Mouse (Mus musculus) hindbrain, embryonic 12.5 days (tissue): ENCODE measurements around the gene Mex3a. TPM values are rescaled to one million over a fixed set of nuclear protein-coding genes. Genes with fewer than 3 reads are reported as not detected.

Experiments used
- ATAC-seq: fragments of 200-750 bp; cut with Nextera tagmentation; 2 replicates; pipeline ENCODE4 v1.8.0; 2017; ENCODE audit warnings: moderate TSS enrichment; ENCODE audit not compliant: low FRiP score
- H3K27ac ChIP-seq: fragments of 300-500 bp; sonication (generic); 2 replicates; pipeline ENCODE4 v1.5.1; 2016; ENCODE audit warnings: mild to moderate bottlenecking
- H3K27me3 ChIP-seq: fragments of 300-500 bp; sonication (generic); 2 replicates; pipeline ENCODE4 v1.6.1; 2016; ENCODE audit warnings: mild to moderate bottlenecking
- H3K36me3 ChIP-seq: fragments of 300-500 bp; sonication (generic); 2 replicates; pipeline ENCODE4 v1.6.1; 2016; ENCODE audit warnings: mild to moderate bottlenecking
- H3K4me1 ChIP-seq: fragments of 300-500 bp; sonication (generic); 2 replicates; pipeline ENCODE4 v1.6.1; 2016
- H3K4me2 ChIP-seq: fragments of 300-500 bp; sonication (generic); replicated peaks from 2 replicates; pipeline ENCODE4 v1.6.1; 2016; ENCODE audit warnings: mild to moderate bottlenecking
- H3K4me3 ChIP-seq: fragments of 300-500 bp; sonication (generic); 2 replicates; pipeline ENCODE4 v1.5.1; 2016; ENCODE audit warnings: mild to moderate bottlenecking
- H3K9ac ChIP-seq: fragments of 300-500 bp; sonication (generic); 2 replicates; pipeline ENCODE4 v1.6.1; 2016; ENCODE audit warnings: mild to moderate bottlenecking, moderate library complexity
- H3K9me3 ChIP-seq: fragments of 300-500 bp; sonication (generic); replicated peaks from 2 replicates; pipeline ENCODE4 v1.6.1; 2016; ENCODE audit warnings: mild to moderate bottlenecking
- WGBS: fragments of 180-500 bp; shearing (Covaris S2); methylation state at CpG from one replicate; pipeline ENCODE4 v1.1.7; 2016; 5-methylcytosine and 5-hydroxymethylcytosine counted together
- polyA plus RNA-seq: library from polyadenylated mRNA; unstranded; fragments of >200 nt; fragmentation: Nextera tagmentation; extraction: Ambion mirVana; gene quantifications from 2 replicates; pipeline ENCODE4 v1.2.1, GENCODE M21; 2016

Mex3a gene
- polyA plus RNA-seq, 1 experiment from 2014 or later = 44.2 TPM

GRCm38 (mm10) chr3:88500087-88500486 is 32.1 kb upstream of the Mex3a start:
- Histone ChIP-seq H3K4me3 (no peak overlapping the region), H3K9ac (no peak overlapping the region), H3K36me3 (no peaks in the 10 kb centered on the region), H3K4me1 (peaks cover 26% of the 10 kb centered on the region), H3K4me2 (no peak overlapping the region), H3K9me3 (no peaks in the 10 kb centered on the region), H3K27ac (no peak overlapping the region), H3K27me3 (peaks cover 36% of the 10 kb centered on the region)
- WGBS = 74% methylated on average over 7 of the region's 7 CpGs
- ATAC-seq = no peak

- Histone ChIP-seq H3K4me1 (peaks cover 28% of the 10 kb centered on the region), H3K4me3 (no peak overlapping the region), H3K36me3 (no peaks in the 10 kb centered on the region), H3K9ac (no peak overlapping the region), H3K27me3 (peaks cover 36% of the 10 kb centered on the region), H3K4me2 (no peak overlapping the region), H3K27ac (no peak overlapping the region), H3K9me3 (no peaks in the 10 kb centered on the region)
- no peak for ATAC-seq
- WGBS = 46% methylated on average over 4 of the region's 4 CpGs
Measured at GRCm38 (mm10) chr3:88500655-88501365, 31.4 kb upstream of the Mex3a start.

- H3K4me2 ChIP-seq = peak overlapping the region; percentile 99
- 55% methylated on average over 6 of the region's 6 CpGs for WGBS
Measured at GRCm38 (mm10) chr3:88501366-88502030, 30.7 kb upstream of the Mex3a start.

GRCm38 (mm10) chr3:88502031-88502571 is 30.1 kb upstream of the Mex3a start:
- no peak for ATAC-seq
- peak overlapping the region; percentile 78; the same call in 1 of the 2 replicates for H3K9ac ChIP-seq
- WGBS = 16% methylated on average over 11 of the region's 11 CpGs

More at GRCm38 (mm10) chr3:88501366-88502030, 30.7 kb upstream of the Mex3a start:
- H3K4me3 ChIP-seq = peak overlapping the region; percentile 65
- H3K4me1 ChIP-seq = peaks cover 28% of the 10 kb centered on the region
- no peak overlapping the region for H3K9ac ChIP-seq
- ATAC-seq = no peak
- H3K36me3 ChIP-seq = no peaks in the 10 kb centered on the region
- no peak overlapping the region for H3K27ac ChIP-seq
- no peaks in the 10 kb centered on the region for H3K9me3 ChIP-seq
- H3K27me3 ChIP-seq = peaks cover 36% of the 10 kb centered on the region

GRCm38 (mm10) chr3:88502641-88503504 is 29.3 kb upstream of the Mex3a start:
- Histone ChIP-seq H3K27ac (peak overlapping the region; percentile 57), H3K9ac (peak overlapping the region; percentile 78), H3K4me1 (peaks cover 28% of the 10 kb centered on the region), H3K27me3 (peaks cover 36% of the 10 kb centered on the region), H3K9me3 (no peaks in the 10 kb centered on the region), H3K36me3 (no peaks in the 10 kb centered on the region), H3K4me2 (peak overlapping the region; percentile 99), H3K4me3 (peak overlapping the region; percentile 65)
- ATAC-seq = peak; percentile 82
- under 1% methylated on average over 54 of the region's 55 CpGs for WGBS

More at GRCm38 (mm10) chr3:88502031-88502571, 30.1 kb upstream of the Mex3a start:
- peaks cover 28% of the 10 kb centered on the region for H3K4me1 ChIP-seq
- H3K36me3 ChIP-seq = no peaks in the 10 kb centered on the region
- H3K4me2 ChIP-seq = peak overlapping the region; percentile 99
- no peak overlapping the region for H3K27ac ChIP-seq
- peaks cover 36% of the 10 kb centered on the region for H3K27me3 ChIP-seq
- no peaks in the 10 kb centered on the region for H3K9me3 ChIP-seq
- H3K4me3 ChIP-seq = peak overlapping the region; percentile 65

GRCm38 (mm10) chr3:88503505-88503863 is 28.7 kb upstream of the Mex3a start:
- Histone ChIP-seq H3K27me3 (peaks cover 36% of the 10 kb centered on the region), H3K9me3 (no peaks in the 10 kb centered on the region), H3K27ac (peak overlapping the region; percentile 57; the same call in 1 of the 2 replicates), H3K4me3 (peak overlapping the region; percentile 65), H3K4me2 (peak overlapping the region; percentile 99), H3K36me3 (no peaks in the 10 kb centered on the region), H3K4me1 (peaks cover 28% of the 10 kb centered on the region), H3K9ac (no peak overlapping the region; the same call in 1 of the 2 replicates)
- ATAC-seq = 0 out of 2 replicates have a peak, but pooled peaks have one; percentile 7
- 22% methylated on average over 4 of the region's 4 CpGs for WGBS

GRCm38 (mm10) chr3:88503881-88504746 is 28.1 kb upstream of the Mex3a start:
- Histone ChIP-seq H3K9ac (no peak overlapping the region), H3K4me2 (no peak overlapping the region), H3K27ac (0 out of 2 replicates have a peak overlapping the region, but pooled peaks have one; percentile 17), H3K36me3 (no peaks in the 10 kb centered on the region), H3K27me3 (peaks cover 36% of the 10 kb centered on the region), H3K4me3 (no peak overlapping the region), H3K4me1 (peaks cover 28% of the 10 kb centered on the region), H3K9me3 (no peaks in the 10 kb centered on the region)
- no peak for ATAC-seq
- 45% methylated on average over 8 of the region's 8 CpGs for WGBS

GRCm38 (mm10) chr3:88505081-88505480 is 27.1 kb upstream of the Mex3a start:
- Histone ChIP-seq H3K36me3 (no peaks in the 10 kb centered on the region), H3K4me1 (peaks cover 37% of the 10 kb centered on the region), H3K9ac (no peak overlapping the region), H3K4me3 (no peak overlapping the region), H3K9me3 (no peaks in the 10 kb centered on the region), H3K27me3 (peaks cover 35% of the 10 kb centered on the region), H3K27ac (no peak overlapping the region), H3K4me2 (0 out of 2 replicates have a peak overlapping the region, but pooled peaks have one; percentile 4)
- WGBS = 72% methylated on average over 6 of the region's 6 CpGs
- ATAC-seq = no peak

GRCm38 (mm10) chr3:88505765-88506164 is 26.4 kb upstream of the Mex3a start:
- Histone ChIP-seq H3K4me3 (no peak overlapping the region), H3K9me3 (no peaks in the 10 kb centered on the region), H3K4me1 (peaks cover 43% of the 10 kb centered on the region), H3K27me3 (peaks cover 31% of the 10 kb centered on the region), H3K36me3 (no peaks in the 10 kb centered on the region), H3K27ac (peak overlapping the region; percentile 2; the same call in 1 of the 2 replicates), H3K4me2 (no peak overlapping the region), H3K9ac (no peak overlapping the region)
- ATAC-seq = no peak
- 48% methylated on average over 7 of the region's 7 CpGs for WGBS

GRCm38 (mm10) chr3:88509250-88509649 is 22.9 kb upstream of the Mex3a start:
- peak; percentile 33 for ATAC-seq
- H3K27ac ChIP-seq = peak overlapping the region; percentile 91
- peak overlapping the region; percentile 59 for H3K9ac ChIP-seq
- peak overlapping the region; percentile 56 for H3K4me2 ChIP-seq
- peak overlapping the region; percentile 31 for H3K4me3 ChIP-seq
- no peaks in the 10 kb centered on the region for H3K36me3 ChIP-seq
- 73% methylated on average over 3 of the region's 3 CpGs for WGBS
- no peaks in the 10 kb centered on the region for H3K9me3 ChIP-seq
- H3K4me1 ChIP-seq = peaks cover 47% of the 10 kb centered on the region
- peaks cover 2% of the 10 kb centered on the region for H3K27me3 ChIP-seq
